Mouse (Mus musculus): ENCODE data around the gene Srgap3. TPM values are rescaled to one million over a fixed set of nuclear protein-coding genes. Genes with fewer than 3 reads are reported as not detected.

Gene Srgap3
- polyA plus RNA-seq, 1 experiment from 2014 or later: 4.9 TPM

Other genes starting within 250 kb of the Srgap3 start
- gene Thumpd3, start 99.0 kb upstream of the Srgap3 start, polyA plus RNA-seq (2015; fragmentation: Nextera tagmentation; extraction: Ambion mirVana): 46.6 and 47.0 TPM in 2 replicates
- gene Setd5, start 130.1 kb upstream of the Srgap3 start, polyA plus RNA-seq (2015; fragmentation: Nextera tagmentation; extraction: Ambion mirVana): 75.0 and 75.9 TPM in 2 replicates
- gene Lhfpl4, start 248.1 kb upstream of the Srgap3 start, polyA plus RNA-seq (2015; fragmentation: Nextera tagmentation; extraction: Ambion mirVana): 0.64 and 1.00 TPM in 2 replicates